Mouse (Mus musculus): ENCODE results near the gene Pate1. TPM values are rescaled to one million over a fixed set of nuclear protein-coding genes. Genes with fewer than 3 reads are reported as not detected.

The Pate1 gene
- polyA plus RNA-seq (2012; rRNA removed): not detected in 2 replicates

GRCm38 (mm10) chr9:35687013-35687412 is at the start of gene Pate1:
Pate1 (minus strand) TSS chr9:35687390.

DNA sequence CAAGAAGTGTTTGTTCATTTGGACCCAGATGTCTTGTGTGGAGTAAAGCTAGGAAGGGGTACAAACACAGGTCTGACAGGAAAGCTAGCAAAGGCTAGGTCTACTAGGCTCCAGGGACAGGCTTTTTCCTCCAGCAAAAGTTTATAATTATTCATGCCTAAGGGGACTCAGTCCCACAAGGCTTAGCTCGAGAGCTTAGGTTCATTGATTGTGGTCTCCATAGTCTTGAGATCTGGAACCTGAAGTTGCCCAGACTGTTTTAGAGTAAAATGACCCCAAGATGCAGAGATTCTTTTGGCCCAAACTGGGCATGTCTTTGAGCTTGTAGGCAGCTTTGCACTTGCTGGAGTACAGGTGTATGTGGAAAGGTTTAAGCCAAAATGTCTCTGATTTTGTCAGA is 39.1 kb downstream of the Pate1 start, which contains the start of gene Pate3:
Gene Pate3, minus strand, starts transcription at position 101 of the 400 bp plus-strand sequence.

Other genes starting within 250 kb of the Pate1 start
- gene Gm1113, start 169.1 kb downstream of the Pate1 start, polyA plus RNA-seq (2012; rRNA removed): not detected in 2 replicates
- gene Ddx25, start 128.9 kb downstream of the Pate1 start, polyA plus RNA-seq (2012; rRNA removed): 16.9 and 17.4 TPM in 2 replicates
- 15.5 and 17.2 TPM in 2 replicates for gene Pus3, start 128.8 kb downstream of the Pate1 start, polyA plus RNA-seq (2012; rRNA removed)
- 1.4 TPM in 2 replicates for gene Pate2, start 117.1 kb downstream of the Pate1 start, polyA plus RNA-seq (2012; rRNA removed)
- gene Hyls1, start 117.0 kb downstream of the Pate1 start, polyA plus RNA-seq (2012; rRNA removed): 12.1 and 12.5 TPM in 2 replicates
- not detected in 2 replicates for gene Pate4, start 75.4 kb downstream of the Pate1 start, polyA plus RNA-seq (2012; rRNA removed)
- not detected in 2 replicates for gene Pate3, start 39.2 kb downstream of the Pate1 start, polyA plus RNA-seq (2012; rRNA removed)
- not detected in 2 replicates for gene Gm17677, start 53.7 kb upstream of the Pate1 start, polyA plus RNA-seq (2012; rRNA removed)
- gene Gm17727, start 90.7 kb upstream of the Pate1 start, polyA plus RNA-seq (2012; rRNA removed): not detected in 2 replicates
- gene Gm27235, start 102.7 kb upstream of the Pate1 start, polyA plus RNA-seq (2012; rRNA removed): not detected in 2 replicates
- not detected in 2 replicates for gene D730048I06Rik, start 102.7 kb upstream of the Pate1 start, polyA plus RNA-seq (2012; rRNA removed)
- gene 9230110F15Rik, start 156.8 kb upstream of the Pate1 start, polyA plus RNA-seq (2012; rRNA removed): not detected in 2 replicates
- not detected in 2 replicates for gene 9230113P08Rik, start 221.0 kb upstream of the Pate1 start, polyA plus RNA-seq (2012; rRNA removed)